Mouse (Mus musculus) olfactory bulb, adult 2 months (tissue): Measurements from ENCODE around the gene Grifin. TPM values are rescaled to one million over a fixed set of nuclear protein-coding genes. Genes with fewer than 3 reads are reported as not detected.
A peak's percentile ranks its signal among the peaks of the same experiment; 100 is the strongest.

Experiments used
- H3K27ac ChIP-seq: fragments of 200-500 bp; 2 replicates; pipeline ENCODE4 v1.5.1; 2012; ENCODE audit warnings: low read depth, low read length; ENCODE audit not compliant: insufficient read depth
- H3K4me1 ChIP-seq: fragments of 200-500 bp; 2 replicates; pipeline ENCODE4 v1.6.1; 2012; ENCODE audit warnings: low read length; ENCODE audit not compliant: control insufficient read depth, insufficient read depth
- H3K4me3 ChIP-seq: fragments of 200-500 bp; 2 replicates; pipeline ENCODE4 v1.5.1; 2012; ENCODE audit warnings: mild to moderate bottlenecking, low read depth, low read length, moderate library complexity; ENCODE audit not compliant: insufficient read depth
- CTCF ChIP-seq: fragments of 200-500 bp; IDR thresholded peaks from 2 replicates; pipeline ENCODE4 v1.5.1; 2012; ENCODE audit warnings: low read depth, mild to moderate bottlenecking, low read length, moderate library complexity; ENCODE audit not compliant: insufficient read depth
- POLR2A ChIP-seq: fragments of 200-500 bp; IDR thresholded peaks from 2 replicates; pipeline ENCODE4 v1.6.1; 2012; ENCODE audit warnings: mild to moderate bottlenecking, low read depth, low read length, moderate library complexity; ENCODE audit not compliant: insufficient read depth
- WGBS: fragments of 180-500 bp; shearing (Covaris S2); methylation state at CpG from one replicate; pipeline ENCODE4 v1.1.7; 2018; 5-methylcytosine and 5-hydroxymethylcytosine counted together
- polyA plus RNA-seq: library from polyadenylated mRNA; stranded (reverse); fragments of >200 nt; gene quantifications from 2 replicates; pipeline ENCODE4 v1.2.4, GENCODE M21; 2012; ENCODE audit warnings: low replicate concordance; ENCODE audit not compliant: missing spikeins, insufficient read depth, insufficient read length

The Grifin gene
- polyA plus RNA-seq, 1 experiment: not detected

DNA sequence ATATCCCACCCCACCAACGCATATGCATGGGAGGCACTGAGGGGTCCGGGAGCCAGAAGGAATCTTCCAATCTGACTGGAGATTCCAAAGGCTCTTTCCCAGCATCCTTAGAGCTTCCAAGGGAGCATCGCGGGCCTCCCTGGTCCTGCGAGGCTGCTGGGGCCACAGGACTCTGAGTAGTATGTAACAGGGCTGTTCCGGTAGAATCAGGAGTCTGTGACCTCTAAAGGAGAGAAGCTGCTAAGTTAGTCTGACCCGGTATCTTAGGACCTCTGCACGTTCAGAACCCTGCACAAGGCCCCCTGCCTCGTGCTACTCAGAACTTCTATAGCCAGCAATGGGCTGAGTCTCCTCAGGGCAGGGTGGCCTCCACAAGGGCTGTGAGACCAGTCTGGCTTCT is 14.3 kb upstream of the Grifin start:
- 69% methylated on average over 9 of the region's 9 CpGs for WGBS
- Histone ChIP-seq H3K27ac (no peak overlapping the region), H3K4me1 (peaks cover 9% of the 10 kb centered on the region; the same call in 1 of the 2 replicates), H3K4me3 (no peak overlapping the region)
- TF ChIP-seq CTCF (no peak), POLR2A (no peak)

DNA sequence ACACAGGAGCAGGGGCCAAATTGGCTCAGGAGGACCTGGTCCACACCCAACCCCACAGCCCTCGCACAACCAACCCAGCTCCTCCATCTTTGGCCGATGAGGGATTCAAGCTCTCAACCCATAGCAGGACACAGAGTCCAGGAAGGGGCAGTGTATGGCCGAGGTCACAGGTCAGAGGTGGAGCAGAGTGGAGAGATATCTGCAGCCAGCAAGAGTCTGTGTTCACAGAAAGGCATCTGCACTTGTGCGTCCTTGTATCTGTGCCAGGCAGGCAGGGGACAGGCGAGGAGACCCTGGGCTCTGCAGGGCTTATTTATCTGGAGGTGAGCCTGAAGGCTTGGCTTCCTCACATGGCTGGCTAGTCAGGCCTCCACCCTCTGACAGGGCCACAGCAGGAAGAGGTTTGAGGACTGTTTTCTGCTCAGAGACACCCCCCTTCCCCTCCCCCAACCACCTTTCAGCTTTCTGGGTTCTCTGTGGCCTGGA is 10.6 kb upstream of the Grifin start:
- H3K27ac ChIP-seq: no peak overlapping the region
- TF ChIP-seq POLR2A (no peak), CTCF (no peak)
- H3K4me1 ChIP-seq: peaks cover 13% of the 10 kb centered on the region
- 87% methylated on average over 5 of the region's 5 CpGs for WGBS
- no peak overlapping the region for H3K4me3 ChIP-seq

DNA sequence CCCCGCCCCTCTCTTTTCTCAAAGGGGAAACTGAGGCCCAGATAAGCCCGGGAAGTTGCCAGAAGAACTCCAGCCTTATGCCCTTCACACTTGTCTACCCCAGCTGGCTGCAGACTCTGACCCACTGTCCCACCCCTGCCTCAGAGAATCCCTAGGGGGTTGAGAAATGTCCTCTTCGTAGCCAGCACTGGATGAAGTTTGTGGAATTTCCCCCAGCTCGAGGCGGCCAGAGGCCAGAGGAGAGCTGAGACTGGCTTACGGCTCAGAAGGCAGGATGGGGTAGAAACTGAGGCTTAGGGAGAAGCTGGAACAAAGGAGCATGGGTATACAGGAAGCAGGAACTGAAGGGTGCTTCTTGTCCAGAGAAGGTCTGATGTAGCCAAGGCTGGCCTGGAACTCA is 7.7 kb upstream of the Grifin start:
- no peak overlapping the region for H3K27ac ChIP-seq
- H3K4me3 ChIP-seq: no peak overlapping the region
- 90% methylated on average over 6 of the region's 6 CpGs for WGBS
- TF ChIP-seq CTCF: no peak
- H3K4me1 ChIP-seq: peaks cover 13% of the 10 kb centered on the region

DNA sequence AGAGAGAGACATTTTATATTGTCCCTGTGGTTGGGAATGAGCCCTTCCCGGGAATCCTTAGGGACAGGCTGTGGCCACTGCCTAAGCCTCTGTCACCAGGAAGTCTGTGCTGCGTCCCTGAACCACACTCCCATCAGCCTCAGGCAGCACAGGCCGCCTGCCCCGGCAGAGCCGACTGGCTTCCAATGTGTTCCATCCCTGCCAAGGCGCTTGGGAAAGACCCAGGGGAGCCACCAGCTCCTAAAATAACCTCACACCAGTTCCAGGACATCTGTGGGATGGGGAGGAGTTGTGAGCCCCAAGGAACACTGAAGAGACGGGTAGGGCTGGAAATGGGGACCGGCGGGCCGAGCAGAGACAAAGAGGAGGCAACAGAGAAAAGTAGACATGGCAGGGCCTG is 6.8 kb upstream of the Grifin start:
- TF ChIP-seq CTCF: no peak
- TF ChIP-seq POLR2A: no peak
- Histone ChIP-seq H3K27ac (no peak overlapping the region), H3K4me3 (no peak overlapping the region), H3K4me1 (peaks cover 19% of the 10 kb centered on the region)
- 45% methylated on average over 10 of the region's 10 CpGs for WGBS

DNA sequence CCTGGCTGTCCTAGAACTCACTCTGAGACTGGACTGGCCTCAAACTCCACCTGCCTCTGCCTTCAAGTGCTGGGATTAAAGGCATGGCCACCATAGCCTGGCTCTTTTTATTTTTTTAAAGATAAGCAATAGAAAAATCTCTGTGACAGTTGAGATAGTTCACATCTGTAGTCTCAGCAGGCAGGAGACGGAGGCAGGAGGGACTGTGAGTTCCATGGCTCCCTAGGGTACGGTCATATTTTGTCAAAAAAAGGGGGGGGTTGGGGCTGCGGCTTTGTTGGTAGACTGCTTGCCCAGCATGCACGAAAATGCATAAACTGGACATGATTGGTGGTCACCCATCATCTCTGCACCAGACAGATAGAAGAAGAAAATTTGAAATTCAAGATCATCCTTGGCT is 6.3 kb upstream of the Grifin start:
- Histone ChIP-seq H3K4me1 (peaks cover 20% of the 10 kb centered on the region), H3K4me3 (no peak overlapping the region), H3K27ac (no peak overlapping the region)
- no peak for TF ChIP-seq POLR2A
- TF ChIP-seq CTCF: no peak
- WGBS: 85% methylated on average over 4 of the region's 4 CpGs

DNA sequence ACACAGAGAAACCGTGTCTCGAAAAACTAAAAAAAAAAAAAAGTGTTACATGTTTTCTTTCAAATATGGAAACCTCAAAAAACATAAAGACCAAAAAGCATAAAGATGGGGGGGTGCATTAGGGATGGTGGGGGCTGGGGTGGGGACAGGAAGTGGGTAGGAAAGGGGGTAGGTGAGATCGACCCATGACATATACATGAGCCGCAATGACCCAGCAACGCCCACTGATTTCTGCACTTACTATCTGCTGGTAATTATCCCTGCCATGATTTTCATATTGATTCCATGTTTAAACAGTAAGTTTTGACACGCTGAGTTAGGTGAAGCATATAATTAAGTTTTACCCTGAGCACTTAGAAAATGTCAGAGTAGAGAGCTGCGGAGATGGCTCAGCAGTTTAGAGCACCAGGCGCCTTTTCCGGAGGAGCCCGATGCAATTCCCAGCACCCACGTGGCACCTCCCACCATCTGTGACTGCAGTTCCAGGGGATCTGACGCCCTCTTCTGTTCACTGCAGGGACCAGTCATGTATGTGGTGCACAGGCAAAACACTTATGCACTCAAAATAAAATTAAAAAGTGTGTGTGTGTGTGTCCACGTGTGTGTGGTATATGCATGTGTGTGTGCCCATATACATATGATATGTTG is 5.5 kb upstream of the Grifin start:
- Histone ChIP-seq H3K4me1 (peaks cover 28% of the 10 kb centered on the region), H3K27ac (no peak overlapping the region), H3K4me3 (no peak overlapping the region)
- TF ChIP-seq CTCF (0 out of 2 replicates have a peak, but pooled peaks have one; percentile 12), POLR2A (no peak)
- 42% methylated on average over 13 of the region's 13 CpGs for WGBS

DNA sequence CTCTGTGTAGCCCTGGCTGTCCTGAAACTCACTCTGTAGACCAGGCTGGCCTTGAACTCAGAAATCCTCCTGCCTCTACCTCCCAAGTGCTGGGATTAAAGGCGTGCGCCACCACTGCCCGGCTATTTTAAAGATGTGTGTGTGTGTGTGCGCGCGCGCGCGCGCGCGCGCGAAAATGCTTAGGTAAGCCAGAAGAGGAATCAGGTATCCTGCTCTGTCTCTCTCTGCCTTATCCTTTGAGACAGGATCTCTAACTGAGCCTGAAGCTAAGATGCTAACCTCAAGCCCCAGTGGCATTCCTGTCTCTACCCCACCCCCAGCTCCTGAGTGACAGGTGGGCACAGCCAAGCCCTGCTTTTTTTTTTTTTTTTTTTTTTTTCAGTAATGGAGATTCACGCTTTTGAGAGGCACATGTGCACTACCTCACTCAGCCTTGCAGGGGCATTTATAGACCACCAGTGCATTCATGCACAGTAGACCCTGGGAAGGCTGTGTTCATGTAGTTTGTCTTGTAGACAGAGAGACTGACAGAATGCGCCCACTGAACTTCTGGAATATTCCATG is 4.2 kb upstream of the Grifin start:
- Histone ChIP-seq H3K4me1 (peaks cover 28% of the 10 kb centered on the region), H3K27ac (no peak overlapping the region), H3K4me3 (no peak overlapping the region)
- 92% methylated on average over 16 of the region's 16 CpGs for WGBS
- TF ChIP-seq POLR2A (no peak), CTCF (no peak)

DNA sequence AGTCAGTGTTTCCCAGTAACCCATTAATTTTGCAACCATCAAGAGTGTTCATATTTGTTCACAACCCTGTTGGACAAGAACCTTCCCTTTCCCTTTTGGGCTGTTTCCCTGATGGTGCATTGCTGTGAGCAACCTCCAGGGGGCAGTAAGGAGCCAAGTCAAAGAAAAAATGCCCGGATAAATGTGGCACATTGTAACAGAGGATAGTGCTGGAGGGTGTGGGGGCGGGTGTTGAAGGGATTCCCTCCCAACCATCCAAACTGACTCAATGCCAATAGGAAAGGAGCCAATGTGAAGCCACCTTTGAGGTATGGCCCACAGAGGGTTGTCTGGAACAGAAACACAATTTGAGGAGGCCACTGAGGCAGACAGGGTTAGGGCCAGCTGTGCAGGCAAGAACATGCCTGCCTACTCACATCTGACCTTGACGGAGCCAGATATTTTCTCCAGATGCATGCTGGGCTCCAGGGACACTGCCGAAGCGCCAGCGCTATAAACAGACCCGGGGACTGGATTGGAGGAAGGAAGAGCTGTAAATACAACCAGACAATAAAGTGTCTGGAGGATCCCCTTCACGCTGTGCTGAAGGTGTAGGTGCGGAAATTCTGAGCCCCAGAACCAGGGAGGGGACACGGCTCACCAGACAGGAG is 3.6 kb upstream of the Grifin start:
- no peak for TF ChIP-seq POLR2A
- peak; percentile 57 for TF ChIP-seq CTCF
- 22% methylated on average over 10 of the region's 10 CpGs for WGBS
- Histone ChIP-seq H3K4me1 (peaks cover 28% of the 10 kb centered on the region), H3K4me3 (no peak overlapping the region), H3K27ac (no peak overlapping the region)

DNA sequence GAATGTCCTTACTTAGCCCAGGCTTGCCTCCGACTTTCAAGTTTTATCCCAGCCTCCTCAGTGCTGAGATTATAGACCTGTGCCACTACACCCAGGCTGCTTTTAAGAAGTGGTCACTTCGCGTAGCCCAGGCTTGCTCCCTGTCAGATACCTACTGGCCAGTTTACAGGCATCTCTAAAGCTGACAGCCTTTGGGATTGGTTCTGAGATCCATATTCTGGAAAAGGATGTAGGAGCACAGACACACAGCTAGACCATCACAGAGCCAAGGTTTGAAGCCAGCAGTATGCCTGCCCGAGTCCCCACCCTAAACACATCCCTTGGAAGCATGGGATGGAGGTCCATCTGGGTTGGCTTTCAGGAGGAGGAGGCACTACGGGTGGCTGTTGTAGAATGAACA is 2.9 kb upstream of the Grifin start:
- Histone ChIP-seq H3K4me1 (peaks cover 28% of the 10 kb centered on the region), H3K4me3 (no peak overlapping the region), H3K27ac (no peak overlapping the region)
- WGBS: 85% methylated on average over 5 of the region's 5 CpGs
- TF ChIP-seq CTCF: no peak
- no peak for TF ChIP-seq POLR2A
